Mouse (Mus musculus) neural tube, embryonic 14.5 days (tissue): ENCODE data around the gene L3mbtl3. TPM values are rescaled to one million over a fixed set of nuclear protein-coding genes. Genes with fewer than 3 reads are reported as not detected.

Source experiments
- ATAC-seq: fragments of 200-750 bp; cut with Nextera tagmentation; 2 replicates; pipeline ENCODE4 v1.8.0; 2017; ENCODE audit warnings: low read depth, mild to moderate bottlenecking, moderate TSS enrichment, moderate library complexity
- H3K27ac ChIP-seq: fragments of 300-500 bp; sonication (generic); 2 replicates; pipeline ENCODE4 v1.5.1; 2014; ENCODE audit warnings: low read depth, mild to moderate bottlenecking, control low read depth, low read length, moderate library complexity, mixed read lengths
- H3K27me3 ChIP-seq: fragments of 300-500 bp; sonication (generic); 2 replicates; pipeline ENCODE4 v1.6.1; 2014; ENCODE audit warnings: low read length; ENCODE audit not compliant: control insufficient read depth, insufficient read depth
- H3K36me3 ChIP-seq: fragments of 300-500 bp; sonication (generic); 2 replicates; pipeline ENCODE4 v1.6.1; 2014; ENCODE audit warnings: low read length, mixed read lengths; ENCODE audit not compliant: control insufficient read depth, insufficient read depth
- H3K4me1 ChIP-seq: fragments of 300-500 bp; sonication (generic); 2 replicates; pipeline ENCODE4 v1.6.1; 2014; ENCODE audit warnings: low read length; ENCODE audit not compliant: control insufficient read depth, insufficient read depth
- H3K4me2 ChIP-seq: fragments of 300-500 bp; sonication (generic); 2 replicates; pipeline ENCODE4 v1.6.1; 2014; ENCODE audit warnings: mild to moderate bottlenecking, low read depth, low read length, control low read depth
- H3K4me3 ChIP-seq: fragments of 300-500 bp; sonication (generic); 2 replicates; pipeline ENCODE4 v1.5.1; 2014; ENCODE audit warnings: low read depth, low read length, control low read depth, mixed read lengths
- H3K9ac ChIP-seq: fragments of 300-500 bp; sonication (generic); replicated peaks from 2 replicates; pipeline ENCODE4 v1.6.1; 2014; ENCODE audit warnings: low read depth, mild to moderate bottlenecking, control low read depth, low read length, mixed read lengths
- H3K9me3 ChIP-seq: fragments of 300-500 bp; sonication (generic); 2 replicates; pipeline ENCODE4 v1.6.1; 2016; ENCODE audit warnings: low read length; ENCODE audit not compliant: control insufficient read depth
- WGBS: fragments of 180-500 bp; shearing (Covaris S2); extraction: QIAGEN DNeasy Blood & Tissue Kit; methylation state at CpG from one replicate; pipeline ENCODE4 v1.1.7; 2014; 5-methylcytosine and 5-hydroxymethylcytosine counted together
- polyA plus RNA-seq: library from polyadenylated mRNA; unstranded; fragments of >200 nt; fragmentation: Nextera tagmentation; extraction: Ambion mirVana; gene quantifications from 2 replicates; pipeline ENCODE4 v1.2.1, GENCODE M21; 2014

Gene L3mbtl3
- polyA plus RNA-seq, 1 experiment from 2014 or later = 23.7 TPM

- H3K4me2 ChIP-seq = no peak overlapping the region
- H3K9ac ChIP-seq = no peak overlapping the region
- H3K4me3 ChIP-seq = no peak overlapping the region
- WGBS = 74% methylated on average over 1 of the region's 1 CpGs
- no peaks in the 10 kb centered on the region for H3K27me3 ChIP-seq
- H3K9me3 ChIP-seq = no peaks in the 10 kb centered on the region
- ATAC-seq = no peak
- H3K27ac ChIP-seq = no peak overlapping the region
- H3K36me3 ChIP-seq = no peaks in the 10 kb centered on the region
- H3K4me1 ChIP-seq = no peaks in the 10 kb centered on the region
These were observed 25.6 kb downstream of the L3mbtl3 start for GRCm38 (mm10) chr10:26350153-26350552.

GRCm38 (mm10) chr10:26347614-26348013 is 28.2 kb downstream of the L3mbtl3 start:
- Histone ChIP-seq H3K4me3 (no peak overlapping the region), H3K27me3 (no peaks in the 10 kb centered on the region), H3K27ac (no peak overlapping the region), H3K4me1 (no peaks in the 10 kb centered on the region), H3K4me2 (no peak overlapping the region), H3K9ac (no peak overlapping the region), H3K9me3 (no peaks in the 10 kb centered on the region), H3K36me3 (peaks cover 10% of the 10 kb centered on the region)
- 31% methylated on average over 7 of the region's 7 CpGs for WGBS
- no peak; the same call in 1 of the 2 replicates for ATAC-seq

DNA sequence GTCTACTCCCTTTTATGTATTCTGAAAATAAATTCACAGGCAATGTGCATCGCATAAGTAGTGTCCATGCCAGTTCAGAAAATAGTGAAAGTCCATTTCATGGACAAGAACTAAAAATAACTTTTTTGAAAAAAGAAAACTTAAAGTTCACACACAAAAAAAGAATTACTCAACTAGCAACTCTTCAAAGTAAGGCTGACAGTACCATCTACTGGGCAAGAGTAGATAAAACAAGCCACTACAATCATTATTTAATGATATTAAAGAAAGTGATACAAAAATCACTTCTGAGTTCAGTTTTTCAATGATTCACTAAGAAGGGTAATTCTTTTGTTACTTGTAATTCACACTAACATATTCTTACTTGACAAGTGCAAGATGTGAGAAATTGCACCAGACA is 29.9 kb downstream of the L3mbtl3 start:
- Histone ChIP-seq H3K4me1 (no peaks in the 10 kb centered on the region), H3K36me3 (peaks cover 16% of the 10 kb centered on the region), H3K4me3 (no peak overlapping the region), H3K27ac (no peak overlapping the region), H3K9ac (no peak overlapping the region), H3K9me3 (no peaks in the 10 kb centered on the region), H3K4me2 (no peak overlapping the region), H3K27me3 (no peaks in the 10 kb centered on the region)
- 93% methylated on average over 1 of the region's 1 CpGs for WGBS
- no peak for ATAC-seq

DNA sequence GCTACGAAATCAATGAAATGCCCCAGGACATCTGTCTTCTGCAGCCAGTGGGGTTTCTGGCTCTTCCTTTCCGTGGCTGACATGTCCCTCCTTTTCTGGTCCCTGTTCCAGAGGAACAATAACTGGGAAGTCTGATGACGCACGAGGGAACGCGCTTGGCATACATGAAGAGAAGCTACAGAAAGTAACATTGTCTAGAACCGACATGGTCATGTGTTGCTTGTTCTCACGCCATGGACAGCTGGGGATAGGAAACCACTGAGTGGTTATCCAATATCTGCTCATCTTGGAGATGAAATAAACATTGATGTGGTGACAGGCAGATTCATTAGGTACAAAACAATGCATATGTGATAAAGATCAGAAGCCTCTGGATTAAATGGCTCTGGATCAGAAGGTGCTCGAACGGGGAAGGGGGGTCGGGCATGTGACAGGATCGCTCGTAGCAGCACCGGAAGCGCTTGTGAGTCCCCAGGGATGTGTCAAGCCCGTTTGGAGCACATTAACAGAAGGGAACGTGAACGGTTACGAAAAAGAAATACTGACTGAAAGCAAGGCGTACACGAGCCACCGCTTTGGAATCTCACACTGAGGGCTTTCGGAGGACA is 37.8 kb downstream of the L3mbtl3 start:
- peak; percentile 31 for ATAC-seq
- Histone ChIP-seq H3K27ac (no peak overlapping the region), H3K27me3 (no peaks in the 10 kb centered on the region), H3K36me3 (peaks cover 39% of the 10 kb centered on the region; the same call in 1 of the 2 replicates), H3K4me1 (no peaks in the 10 kb centered on the region), H3K4me3 (no peak overlapping the region), H3K9ac (no peak overlapping the region), H3K9me3 (no peaks in the 10 kb centered on the region), H3K4me2 (no peak overlapping the region)
- 79% methylated on average over 23 of the region's 23 CpGs for WGBS

DNA sequence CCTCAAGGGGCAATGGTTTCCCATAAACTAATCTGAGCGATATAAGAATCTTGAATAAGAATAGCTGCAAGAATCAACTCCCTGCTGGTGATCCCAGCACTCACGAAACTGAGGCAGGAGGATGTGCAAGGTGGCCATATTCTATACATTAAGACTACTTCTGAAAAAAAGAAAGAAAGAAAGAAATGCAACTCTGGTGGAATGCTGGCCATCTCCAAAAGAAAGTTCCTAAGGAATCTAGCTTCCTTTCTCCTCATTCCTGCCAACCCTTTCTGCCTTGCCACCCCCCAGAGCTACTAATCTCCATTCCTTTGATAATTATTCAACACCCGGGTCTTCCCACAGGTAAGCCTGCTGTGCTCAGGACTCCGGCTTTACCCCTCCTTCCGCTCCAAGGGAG is 41.8 kb downstream of the L3mbtl3 start:
- no peak overlapping the region for H3K27ac ChIP-seq
- H3K36me3 ChIP-seq = peaks cover 15% of the 10 kb centered on the region; the same call in 1 of the 2 replicates
- H3K4me1 ChIP-seq = 0 out of 2 replicates have a peak, but pooled peaks cover 3% of the 10 kb centered on the region
- ATAC-seq = no peak
- 52% methylated on average over 5 of the region's 5 CpGs for whole genome bisulfite sequencing
- no peaks in the 10 kb centered on the region for H3K9me3 ChIP-seq
- H3K4me2 ChIP-seq = no peak overlapping the region
- no peak overlapping the region for H3K4me3 ChIP-seq
- no peak overlapping the region for H3K9ac ChIP-seq
- H3K27me3 ChIP-seq = no peaks in the 10 kb centered on the region

GRCm38 (mm10) chr10:26332781-26333180 is 43.0 kb downstream of the L3mbtl3 start:
- 0 out of 2 replicates have a peak, but pooled peaks cover 3% of the 10 kb centered on the region for H3K4me1 ChIP-seq
- 32% methylated on average over 2 of the region's 2 CpGs for WGBS
- no peak overlapping the region for H3K9ac ChIP-seq
- no peaks in the 10 kb centered on the region for H3K27me3 ChIP-seq
- no peaks in the 10 kb centered on the region for H3K9me3 ChIP-seq
- H3K4me3 ChIP-seq = no peak overlapping the region
- H3K27ac ChIP-seq = no peak overlapping the region
- H3K4me2 ChIP-seq = no peak overlapping the region
- peaks cover 8% of the 10 kb centered on the region; the same call in 1 of the 2 replicates for H3K36me3 ChIP-seq
- ATAC-seq = no peak

DNA sequence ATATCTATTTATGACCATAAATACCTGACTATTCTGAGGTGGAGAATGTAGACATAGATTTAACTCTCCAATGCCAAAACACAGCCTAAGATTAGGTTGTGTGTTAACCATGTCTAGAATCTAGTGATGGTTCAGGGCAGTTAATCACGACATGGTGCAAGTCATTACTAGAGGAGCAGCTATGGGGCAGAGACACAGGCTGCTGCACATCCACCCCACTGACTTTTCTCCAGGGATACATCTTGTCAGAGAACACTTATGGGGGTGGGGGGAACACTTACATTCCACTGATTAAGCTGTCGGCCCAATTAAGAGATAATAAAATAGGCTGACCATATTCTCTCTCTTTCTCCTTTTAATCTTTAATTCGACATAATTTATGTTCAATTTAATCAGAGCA is 46.9 kb downstream of the L3mbtl3 start:
- Histone ChIP-seq H3K4me1 (0 out of 2 replicates have a peak, but pooled peaks cover 3% of the 10 kb centered on the region), H3K9ac (no peak overlapping the region), H3K36me3 (no peaks in the 10 kb centered on the region), H3K27ac (no peak overlapping the region), H3K4me3 (no peak overlapping the region), H3K4me2 (no peak overlapping the region), H3K9me3 (no peaks in the 10 kb centered on the region), H3K27me3 (no peaks in the 10 kb centered on the region)
- peak; percentile 39; the same call in 1 of the 2 replicates for ATAC-seq
- 41% methylated on average over 3 of the region's 3 CpGs for WGBS

GRCm38 (mm10) chr10:26327691-26328542 is 47.9 kb downstream of the L3mbtl3 start:
- no peak overlapping the region for H3K27ac ChIP-seq
- 0 out of 2 replicates have a peak, but pooled peaks cover 3% of the 10 kb centered on the region for H3K4me1 ChIP-seq
- peak; percentile 74; the same call in 1 of the 2 replicates for ATAC-seq
- no peak overlapping the region for H3K9ac ChIP-seq
- WGBS = 29% methylated on average over 17 of the region's 17 CpGs
- H3K4me2 ChIP-seq = no peak overlapping the region
- H3K27me3 ChIP-seq = no peaks in the 10 kb centered on the region
- no peaks in the 10 kb centered on the region for H3K9me3 ChIP-seq
- no peaks in the 10 kb centered on the region for H3K36me3 ChIP-seq
- H3K4me3 ChIP-seq = no peak overlapping the region

- no peak overlapping the region for H3K9ac ChIP-seq
- H3K4me3 ChIP-seq = no peak overlapping the region
- H3K4me2 ChIP-seq = no peak overlapping the region
- ATAC-seq = no peak
- H3K27me3 ChIP-seq = no peaks in the 10 kb centered on the region
- no peaks in the 10 kb centered on the region for H3K36me3 ChIP-seq
- H3K27ac ChIP-seq = no peak overlapping the region
- H3K9me3 ChIP-seq = no peaks in the 10 kb centered on the region
- 70% methylated on average over 5 of the region's 5 CpGs for WGBS
- 0 out of 2 replicates have a peak, but pooled peaks cover 3% of the 10 kb centered on the region for H3K4me1 ChIP-seq
These were observed 48.5 kb downstream of the L3mbtl3 start for GRCm38 (mm10) chr10:26327291-26327690.
